Mouse (Mus musculus) thymus, adult 2 months (tissue): ENCODE measurements at regions not wholly inside any gene's neighbourhood (a gene's known extent, or its start where the extent isn't known, plus 50 kb on each side); places are given as distances from the start of the nearest gene placed in this dataset.

Experiments used
- DNase-seq: peaks from one replicate; pipeline ENCODE4 v3.0.0; 2021
- H3K27ac ChIP-seq: fragments of 200-500 bp; 2 replicates; pipeline ENCODE4 v1.5.1; 2012; ENCODE audit warnings: low read length, control low read depth; ENCODE audit not compliant: control insufficient read depth, insufficient read depth
- H3K27me3 ChIP-seq: fragments of 200-500 bp; 2 replicates; pipeline ENCODE4 v1.6.1; 2012; ENCODE audit warnings: mild to moderate bottlenecking, low read length, moderate library complexity, mixed read lengths; ENCODE audit not compliant: control insufficient read depth, insufficient read depth
- H3K36me3 ChIP-seq: fragments of 200-500 bp; 2 replicates; pipeline ENCODE4 v1.6.1; 2012; ENCODE audit warnings: mild to moderate bottlenecking, low read length, moderate library complexity; ENCODE audit not compliant: control insufficient read depth, insufficient read depth
- H3K4me1 ChIP-seq: fragments of 200-500 bp; replicated peaks from 2 replicates; pipeline ENCODE4 v1.6.1; 2012; ENCODE audit warnings: low read length; ENCODE audit not compliant: control insufficient read depth, insufficient read depth
- H3K4me3 ChIP-seq: fragments of 200-500 bp; 2 replicates; pipeline ENCODE4 v1.5.1; 2012; ENCODE audit warnings: mild to moderate bottlenecking, low read length, control low read depth, moderate library complexity; ENCODE audit not compliant: control insufficient read depth, insufficient read depth
- CTCF ChIP-seq: fragments of 200-500 bp; IDR thresholded peaks from 2 replicates; pipeline ENCODE4 v1.5.1; 2012; ENCODE audit warnings: mild to moderate bottlenecking, control low read depth, low read length, moderate library complexity, borderline replicate concordance; ENCODE audit not compliant: control insufficient read depth, poor library complexity, insufficient read depth; ENCODE audit errors: extremely low read depth
- POLR2A ChIP-seq: fragments of 200-500 bp; IDR thresholded peaks from 2 replicates; pipeline ENCODE4 v1.6.1; 2012; ENCODE audit warnings: mild to moderate bottlenecking, low read length, control low read depth, moderate library complexity; ENCODE audit not compliant: control insufficient read depth, poor library complexity, insufficient read depth; ENCODE audit errors: extremely low read depth
- WGBS: fragments of 180-500 bp; shearing (Covaris S2); methylation state at CpG from one replicate; pipeline ENCODE4 v1.1.7; 2018; 5-methylcytosine and 5-hydroxymethylcytosine counted together

GRCm38 (mm10) chr16:77399846-77400275, 202.0 kb downstream of the Gm11146 start:
- TF ChIP-seq CTCF = no peak
- no peak for TF ChIP-seq POLR2A
- Histone ChIP-seq H3K4me1 (no peaks in the 10 kb centered on the region), H3K4me3 (no peak overlapping the region), H3K36me3 (no peaks in the 10 kb centered on the region), H3K27me3 (no peaks in the 10 kb centered on the region), H3K27ac (no peak overlapping the region)
- 80% methylated on average over 10 of the region's 10 CpGs for WGBS
- DNase-seq = no peak

GRCm38 (mm10) chr16:77394054-77394716, 207.7 kb downstream of the Gm11146 start:
- no peak for DNase-seq
- H3K27me3 ChIP-seq = no peaks in the 10 kb centered on the region
- 85% methylated on average over 3 of the region's 3 CpGs for WGBS
- H3K4me1 ChIP-seq = no peaks in the 10 kb centered on the region
- TF ChIP-seq POLR2A = no peak
- no peak for TF ChIP-seq CTCF
- no peaks in the 10 kb centered on the region for H3K36me3 ChIP-seq
- no peak overlapping the region for H3K27ac ChIP-seq
- H3K4me3 ChIP-seq = no peak overlapping the region

GRCm38 (mm10) chr16:77393470-77393869, 208.4 kb downstream of the Gm11146 start:
- Histone ChIP-seq H3K27ac (no peak overlapping the region), H3K4me1 (no peaks in the 10 kb centered on the region), H3K36me3 (no peaks in the 10 kb centered on the region), H3K4me3 (no peak overlapping the region), H3K27me3 (no peaks in the 10 kb centered on the region)
- TF ChIP-seq CTCF = no peak
- no peak for TF ChIP-seq POLR2A
- 15% methylated on average over 5 of the region's 5 CpGs for WGBS
- no peak for DNase-seq

- DNase-seq = no peak
- WGBS = 87% methylated on average over 4 of the region's 4 CpGs
- H3K27me3 ChIP-seq = no peaks in the 10 kb centered on the region
- H3K36me3 ChIP-seq = no peaks in the 10 kb centered on the region
- H3K4me3 ChIP-seq = no peak overlapping the region
- H3K27ac ChIP-seq = no peak overlapping the region
- TF ChIP-seq POLR2A = no peak
- TF ChIP-seq CTCF = no peak
- no peaks in the 10 kb centered on the region for H3K4me1 ChIP-seq
These were observed 209.7 kb downstream of the Gm11146 start for GRCm38 (mm10) chr16:77392205-77392604.

GRCm38 (mm10) chr16:77384021-77384729, 217.7 kb downstream of the Gm11146 start:
- no peak for DNase-seq
- Histone ChIP-seq H3K36me3 (no peaks in the 10 kb centered on the region), H3K4me1 (no peaks in the 10 kb centered on the region), H3K27me3 (no peaks in the 10 kb centered on the region), H3K27ac (no peak overlapping the region), H3K4me3 (no peak overlapping the region)
- TF ChIP-seq POLR2A (no peak), CTCF (no peak)
- 92% methylated on average over 6 of the region's 6 CpGs for WGBS

- no peak overlapping the region for H3K27ac ChIP-seq
- no peak overlapping the region for H3K4me3 ChIP-seq
- no peak for DNase-seq
- no peaks in the 10 kb centered on the region for H3K36me3 ChIP-seq
- no peaks in the 10 kb centered on the region for H3K27me3 ChIP-seq
- TF ChIP-seq POLR2A (no peak), CTCF (no peak)
- H3K4me1 ChIP-seq = no peaks in the 10 kb centered on the region
- 87% methylated on average over 2 of the region's 2 CpGs for WGBS
These were observed 219.1 kb downstream of the Gm11146 start for GRCm38 (mm10) chr16:77382790-77383189.

- Histone ChIP-seq H3K36me3 (no peaks in the 10 kb centered on the region), H3K4me1 (no peaks in the 10 kb centered on the region), H3K27me3 (no peaks in the 10 kb centered on the region), H3K4me3 (no peak overlapping the region), H3K27ac (no peak overlapping the region)
- TF ChIP-seq CTCF (no peak), POLR2A (no peak)
- WGBS = 91% methylated on average over 3 of the region's 3 CpGs
- DNase-seq = no peak
These were observed 229.1 kb downstream of the Gm11146 start for GRCm38 (mm10) chr16:77372768-77373167.
